Mouse (Mus musculus): Measurements from ENCODE around the gene Cyp2c39. TPM values are rescaled to one million over a fixed set of nuclear protein-coding genes. Genes with fewer than 3 reads are reported as not detected.
"Not testable (repeated sequence)": the region's sequence is repeated elsewhere in the genome, so short reads cannot be mapped to it uniquely, and the experiment has no call there.

Gene Cyp2c39
- polyA plus RNA-seq (2015; fragmentation: Nextera tagmentation; extraction: Ambion mirVana), result not detected in 2 replicates

GRCm38 (mm10) chr19:39510534-39510933 is at the start of gene Cyp2c39:
Gene Cyp2c39, plus strand, starts transcription at chr19:39510862.
- Histone ChIP-seq H3K4me1 (ENCODE audit: insufficient read depth, low read length) (no peaks in the 10 kb centered on the region), H3K9me3 (ENCODE audit: low read length) (no peaks in the 10 kb centered on the region), H3K27ac (ENCODE audit: low read length) (no peak within 1 kb of the TSS), H3K4me3 (ENCODE audit: low read length) (no peak within 1 kb of the TSS), H3K9ac (replicated peaks; ENCODE audit: low read length) (no peak within 1 kb of the TSS), H3K27me3 (ENCODE audit: insufficient read depth, low read length) (no peaks in the 10 kb centered on the region), H3K4me2 (replicated peaks; ENCODE audit: low read depth, low read length) (no peak within 1 kb of the TSS), H3K36me3 (ENCODE audit: insufficient read depth, low read length) (no peaks in the 10 kb centered on the region)
- no peak for ATAC-seq (ENCODE audit: low FRiP score, low TSS enrichment)
- 82% methylated on average over 4 of the region's 4 CpGs for WGBS

GRCm38 (mm10) chr19:39462941-39463340 is 47.7 kb upstream of the Cyp2c39 start, which contains the start of gene Cyp2c38:
Gene Cyp2c38, minus strand, starts transcription at chr19:39463075.
- Histone ChIP-seq H3K9me3 (ENCODE audit: low read length) (0 out of 2 replicates have a peak, but pooled peaks cover 3% of the 10 kb centered on the region), H3K36me3 (ENCODE audit: insufficient read depth, low read length) (no peaks in the 10 kb centered on the region), H3K27me3 (ENCODE audit: insufficient read depth, low read length) (no peaks in the 10 kb centered on the region), H3K9ac (replicated peaks; ENCODE audit: low read length) (no peak within 1 kb of the TSS), H3K4me1 (ENCODE audit: insufficient read depth, low read length) (no peaks in the 10 kb centered on the region), H3K4me2 (replicated peaks; ENCODE audit: low read depth, low read length) (no peak within 1 kb of the TSS), H3K4me3 (ENCODE audit: low read length) (no peak within 1 kb of the TSS), H3K27ac (ENCODE audit: low read length) (no peak within 1 kb of the TSS)
- no peak for ATAC-seq (ENCODE audit: low FRiP score, low TSS enrichment)
- 83% methylated on average over 1 of the region's 1 CpGs for WGBS

DNA sequence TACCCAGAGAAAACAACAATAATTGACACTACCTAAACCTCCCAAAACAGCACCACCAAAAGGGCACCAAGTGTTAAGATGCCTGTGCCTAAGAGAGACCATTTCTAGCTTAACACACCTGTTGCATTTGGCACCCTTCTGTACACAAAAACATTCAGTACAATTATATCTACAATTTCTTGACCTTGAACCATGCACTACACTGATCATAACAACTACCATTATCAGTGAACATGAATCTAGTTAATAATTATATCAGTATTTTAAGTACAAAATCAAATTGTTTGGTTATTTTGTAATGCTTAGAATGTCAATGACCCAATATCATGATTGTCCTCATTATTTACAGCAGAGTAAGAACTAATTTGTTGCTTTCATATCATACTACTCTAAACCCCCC is 46.7 kb upstream of the Cyp2c39 start:
- no peaks in the 10 kb centered on the region for H3K36me3 ChIP-seq (ENCODE audit: insufficient read depth, low read length)
- H3K4me1 ChIP-seq (ENCODE audit: insufficient read depth, low read length), result no peaks in the 10 kb centered on the region
- no peaks in the 10 kb centered on the region for H3K27me3 ChIP-seq (ENCODE audit: insufficient read depth, low read length)
- H3K4me3 ChIP-seq (ENCODE audit: low read length), result no peak overlapping the region
- H3K9ac ChIP-seq (replicated peaks; ENCODE audit: low read length), result no peak overlapping the region
- H3K27ac ChIP-seq (ENCODE audit: low read length), result no peak overlapping the region
- H3K4me2 ChIP-seq (replicated peaks; ENCODE audit: low read depth, low read length), result no peak overlapping the region
- ATAC-seq (ENCODE audit: low FRiP score, low TSS enrichment), result no peak
- 0 out of 2 replicates have a peak, but pooled peaks cover 3% of the 10 kb centered on the region for H3K9me3 ChIP-seq (ENCODE audit: low read length)

DNA sequence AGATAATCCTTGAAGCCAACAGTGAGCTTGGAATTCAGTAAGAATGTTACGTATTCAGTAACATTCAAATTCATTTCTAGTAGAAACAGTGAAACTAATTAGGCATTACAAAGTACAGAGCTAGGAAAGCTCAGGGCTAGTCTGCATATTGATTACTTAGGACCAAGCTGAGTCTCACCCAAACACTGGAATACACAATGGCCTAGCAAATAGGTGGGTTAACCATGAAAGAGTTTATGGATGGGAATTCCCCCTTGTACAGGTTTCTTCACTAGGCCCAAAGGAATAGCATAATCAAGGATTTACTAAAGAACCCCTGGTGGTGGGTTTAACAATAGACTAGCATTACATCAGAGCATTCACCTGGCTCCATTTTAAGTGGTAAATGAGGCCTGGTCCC is 26.7 kb upstream of the Cyp2c39 start:
- not testable (repeated sequence) for H3K27me3 ChIP-seq (ENCODE audit: insufficient read depth, low read length); H3K4me1 ChIP-seq (ENCODE audit: insufficient read depth, low read length); H3K9me3 ChIP-seq (ENCODE audit: low read length); H3K4me3 ChIP-seq (ENCODE audit: low read length); ATAC-seq (ENCODE audit: low FRiP score, low TSS enrichment); H3K27ac ChIP-seq (ENCODE audit: low read length); H3K9ac ChIP-seq (replicated peaks; ENCODE audit: low read length); H3K36me3 ChIP-seq (ENCODE audit: insufficient read depth, low read length); H3K4me2 ChIP-seq (replicated peaks; ENCODE audit: low read depth, low read length)
- 88% methylated on average over 1 of the region's 1 CpGs for WGBS

GRCm38 (mm10) chr19:39506341-39506740 is 4.3 kb upstream of the Cyp2c39 start:
- ATAC-seq (ENCODE audit: low FRiP score, low TSS enrichment), result no peak
- Histone ChIP-seq H3K36me3 (ENCODE audit: insufficient read depth, low read length) (no peaks in the 10 kb centered on the region), H3K4me2 (replicated peaks; ENCODE audit: low read depth, low read length) (no peak overlapping the region), H3K4me3 (ENCODE audit: low read length) (no peak overlapping the region), H3K9me3 (ENCODE audit: low read length) (no peaks in the 10 kb centered on the region), H3K27ac (ENCODE audit: low read length) (no peak overlapping the region), H3K9ac (replicated peaks; ENCODE audit: low read length) (no peak overlapping the region), H3K4me1 (ENCODE audit: insufficient read depth, low read length) (no peaks in the 10 kb centered on the region), H3K27me3 (ENCODE audit: insufficient read depth, low read length) (no peaks in the 10 kb centered on the region)

GRCm38 (mm10) chr19:39509533-39509932 is 1.1 kb upstream of the Cyp2c39 start:
- H3K9ac ChIP-seq (replicated peaks; ENCODE audit: low read length), result no peak overlapping the region
- ATAC-seq (ENCODE audit: low FRiP score, low TSS enrichment), result no peak
- no peaks in the 10 kb centered on the region for H3K27me3 ChIP-seq (ENCODE audit: insufficient read depth, low read length)
- 88% methylated on average over 1 of the region's 1 CpGs for WGBS
- H3K4me1 ChIP-seq (ENCODE audit: insufficient read depth, low read length), result no peaks in the 10 kb centered on the region
- H3K4me2 ChIP-seq (replicated peaks; ENCODE audit: low read depth, low read length), result no peak overlapping the region
- no peaks in the 10 kb centered on the region for H3K9me3 ChIP-seq (ENCODE audit: low read length)
- no peak overlapping the region for H3K27ac ChIP-seq (ENCODE audit: low read length)
- H3K36me3 ChIP-seq (ENCODE audit: insufficient read depth, low read length), result no peaks in the 10 kb centered on the region
- H3K4me3 ChIP-seq (ENCODE audit: low read length), result no peak overlapping the region

Other genes with a start within 250 kb of the Cyp2c39 start
- gene Cyp2c29, start 241.5 kb upstream of the Cyp2c39 start, polyA plus RNA-seq (2015; fragmentation: Nextera tagmentation; extraction: Ambion mirVana), result not detected in 2 replicates
- gene Cyp2c38, start 47.8 kb upstream of the Cyp2c39 start, polyA plus RNA-seq (2015; fragmentation: Nextera tagmentation; extraction: Ambion mirVana), result not detected in 2 replicates
- not detected in 2 replicates for gene Cyp2c67, start 138.2 kb downstream of the Cyp2c39 start, polyA plus RNA-seq (2015; fragmentation: Nextera tagmentation; extraction: Ambion mirVana)
- gene Cyp2c68, start 230.2 kb downstream of the Cyp2c39 start, polyA plus RNA-seq (2015; fragmentation: Nextera tagmentation; extraction: Ambion mirVana), result 0.44 and 0.59 TPM in 2 replicates

All from kidney, embryonic 16.5 days (tissue).